Mouse (Mus musculus) embryonic facial prominence, embryonic 13.5 days (tissue): Measurements from ENCODE around the gene Kdm1a. TPM values are rescaled to one million over a fixed set of nuclear protein-coding genes. Genes with fewer than 3 reads are reported as not detected.
A peak's percentile ranks its signal among the peaks of the same experiment; 100 is the strongest.

Source experiments
- ATAC-seq: fragments of 200-750 bp; cut with Nextera tagmentation; 2 replicates; pipeline ENCODE4 v1.8.0; 2017; ENCODE audit warnings: low read depth; ENCODE audit not compliant: insufficient number of reproducible peaks, insufficient read depth, low FRiP score, low TSS enrichment
- H3K27ac ChIP-seq: fragments of 300-500 bp; sonication (generic); 2 replicates; pipeline ENCODE4 v1.5.1; 2015; ENCODE audit warnings: moderate library complexity, mild to moderate bottlenecking, inconsistent platforms
- H3K27me3 ChIP-seq: fragments of 300-500 bp; sonication (generic); 2 replicates; pipeline ENCODE4 v1.6.1; 2015; ENCODE audit warnings: mild to moderate bottlenecking, inconsistent platforms
- H3K36me3 ChIP-seq: fragments of 300-500 bp; sonication (generic); 2 replicates; pipeline ENCODE4 v1.6.1; 2015; ENCODE audit warnings: mild to moderate bottlenecking, inconsistent platforms
- H3K4me1 ChIP-seq: fragments of 300-500 bp; sonication (generic); 2 replicates; pipeline ENCODE4 v1.6.1; 2015; ENCODE audit warnings: inconsistent platforms
- H3K4me2 ChIP-seq: fragments of 300-500 bp; sonication (generic); 2 replicates; pipeline ENCODE4 v1.6.1; 2015; ENCODE audit warnings: moderate library complexity, mild to moderate bottlenecking, inconsistent platforms
- H3K4me3 ChIP-seq: fragments of 300-500 bp; sonication (generic); 2 replicates; pipeline ENCODE4 v1.5.1; 2015; ENCODE audit warnings: mild to moderate bottlenecking, inconsistent platforms
- H3K9ac ChIP-seq: fragments of 300-500 bp; sonication (generic); 2 replicates; pipeline ENCODE4 v1.6.1; 2015; ENCODE audit warnings: mild to moderate bottlenecking, inconsistent platforms
- H3K9me3 ChIP-seq: fragments of 300-500 bp; sonication (generic); 2 replicates; pipeline ENCODE4 v1.6.1; 2016; ENCODE audit warnings: inconsistent platforms
- WGBS: fragments of 180-500 bp; shearing (Covaris S2); methylation state at CpG from one replicate; pipeline ENCODE4 v1.1.7; 2015; ENCODE audit warnings: mixed read lengths; 5-methylcytosine and 5-hydroxymethylcytosine counted together
- polyA plus RNA-seq: library from polyadenylated mRNA; unstranded; fragments of >200 nt; fragmentation: Nextera tagmentation; extraction: Ambion mirVana; gene quantifications from 2 replicates; pipeline ENCODE4 v1.2.1, GENCODE M21; 2015

The Kdm1a gene
- polyA plus RNA-seq, 1 experiment from 2014 or later = 49.2 TPM

DNA sequence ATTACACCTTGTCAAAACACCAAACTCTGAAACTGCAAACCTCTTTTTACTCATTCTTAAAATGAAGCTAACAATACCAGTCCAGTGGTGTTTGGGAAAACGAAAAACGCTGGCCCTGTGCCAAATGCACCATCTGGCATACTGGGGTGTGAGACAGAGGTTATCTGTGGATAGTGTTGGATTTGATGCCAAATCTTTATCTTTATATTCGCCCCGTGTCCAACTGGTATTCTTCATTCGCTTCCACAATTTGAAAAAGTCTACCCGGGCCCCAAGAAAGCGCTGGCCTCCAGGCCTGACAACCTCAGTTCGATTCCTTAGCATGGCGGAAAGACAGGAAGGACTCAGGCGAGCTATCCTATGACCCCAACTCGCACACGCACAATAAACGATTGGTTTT is 1.0 kb downstream of the Kdm1a start:
- Histone ChIP-seq H3K9me3 (no peaks in the 10 kb centered on the region), H3K27me3 (no peaks in the 10 kb centered on the region), H3K4me1 (peaks cover 18% of the 10 kb centered on the region), H3K4me2 (peak overlapping the region; percentile 64), H3K4me3 (peak overlapping the region; percentile 89), H3K9ac (peak overlapping the region; percentile 99), H3K27ac (peak overlapping the region; percentile 91), H3K36me3 (0 out of 2 replicates have a peak, but pooled peaks cover 6% of the 10 kb centered on the region)
- WGBS = under 1% methylated on average over 13 of the region's 13 CpGs
- ATAC-seq = no peak

GRCm38 (mm10) chr4:136600536-136600935 is 2.0 kb downstream of the Kdm1a start:
- Histone ChIP-seq H3K27ac (no peak overlapping the region), H3K4me3 (peak overlapping the region; percentile 89), H3K9ac (peak overlapping the region; percentile 99), H3K4me2 (peak overlapping the region; percentile 64), H3K9me3 (no peaks in the 10 kb centered on the region), H3K36me3 (0 out of 2 replicates have a peak, but pooled peaks cover 6% of the 10 kb centered on the region), H3K27me3 (no peaks in the 10 kb centered on the region), H3K4me1 (peaks cover 18% of the 10 kb centered on the region)
- no peak for ATAC-seq
- 83% methylated on average over 2 of the region's 2 CpGs for WGBS

GRCm38 (mm10) chr4:136599869-136600268 is 2.7 kb downstream of the Kdm1a start:
- peaks cover 22% of the 10 kb centered on the region for H3K4me1 ChIP-seq
- 0 out of 2 replicates have a peak, but pooled peaks cover 6% of the 10 kb centered on the region for H3K36me3 ChIP-seq
- H3K27ac ChIP-seq = no peak overlapping the region
- no peak overlapping the region for H3K4me2 ChIP-seq
- no peak overlapping the region for H3K9ac ChIP-seq
- 96% methylated on average over 3 of the region's 3 CpGs for WGBS
- H3K4me3 ChIP-seq = no peak overlapping the region
- ATAC-seq = no peak
- H3K27me3 ChIP-seq = no peaks in the 10 kb centered on the region
- H3K9me3 ChIP-seq = no peaks in the 10 kb centered on the region

DNA sequence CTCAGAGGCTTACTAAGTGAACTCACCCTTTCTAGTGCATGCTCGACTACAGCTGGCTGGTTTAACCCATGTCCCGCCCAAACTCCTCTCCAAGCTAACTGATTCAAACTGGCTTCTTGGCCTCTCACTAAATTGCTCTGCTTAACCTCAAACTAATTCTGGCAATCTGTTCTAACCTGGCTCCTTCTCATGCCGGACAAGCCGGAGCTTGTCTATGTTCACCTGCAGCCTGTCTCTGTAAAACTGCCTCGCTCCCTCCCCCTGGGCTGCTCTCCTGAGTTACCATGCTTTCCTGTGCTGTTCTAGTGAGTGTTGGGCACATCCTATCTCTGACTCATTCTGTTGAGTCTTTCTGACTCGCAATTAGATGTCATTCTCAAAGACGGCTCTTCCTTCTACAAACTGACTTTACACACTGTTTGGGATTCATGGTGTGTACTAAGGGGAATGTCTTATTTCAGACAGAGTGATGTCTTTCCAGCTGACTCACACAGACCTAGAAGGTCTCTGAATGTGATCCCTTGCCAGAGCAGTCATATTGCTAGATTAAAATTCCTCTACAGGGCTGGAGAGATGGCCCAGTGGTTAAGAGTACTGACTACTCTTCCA is 4.2 kb downstream of the Kdm1a start:
- WGBS = 83% methylated on average over 7 of the region's 7 CpGs
- H3K36me3 ChIP-seq = 0 out of 2 replicates have a peak, but pooled peaks cover 6% of the 10 kb centered on the region
- H3K4me1 ChIP-seq = peaks cover 27% of the 10 kb centered on the region
- H3K9ac ChIP-seq = no peak overlapping the region
- no peaks in the 10 kb centered on the region for H3K27me3 ChIP-seq
- no peaks in the 10 kb centered on the region for H3K9me3 ChIP-seq
- H3K4me2 ChIP-seq = no peak overlapping the region
- ATAC-seq = no peak
- H3K27ac ChIP-seq = no peak overlapping the region
- H3K4me3 ChIP-seq = no peak overlapping the region

- H3K27ac ChIP-seq = no peak overlapping the region
- H3K36me3 ChIP-seq = peaks cover 17% of the 10 kb centered on the region
- no peak overlapping the region for H3K4me2 ChIP-seq
- WGBS = 71% methylated on average over 6 of the region's 6 CpGs
- H3K4me3 ChIP-seq = no peak overlapping the region
- H3K27me3 ChIP-seq = no peaks in the 10 kb centered on the region
- no peaks in the 10 kb centered on the region for H3K9me3 ChIP-seq
- H3K9ac ChIP-seq = no peak overlapping the region
- no peak for ATAC-seq
- peaks cover 22% of the 10 kb centered on the region for H3K4me1 ChIP-seq
These were observed 7.3 kb downstream of the Kdm1a start for GRCm38 (mm10) chr4:136595221-136595620.

DNA sequence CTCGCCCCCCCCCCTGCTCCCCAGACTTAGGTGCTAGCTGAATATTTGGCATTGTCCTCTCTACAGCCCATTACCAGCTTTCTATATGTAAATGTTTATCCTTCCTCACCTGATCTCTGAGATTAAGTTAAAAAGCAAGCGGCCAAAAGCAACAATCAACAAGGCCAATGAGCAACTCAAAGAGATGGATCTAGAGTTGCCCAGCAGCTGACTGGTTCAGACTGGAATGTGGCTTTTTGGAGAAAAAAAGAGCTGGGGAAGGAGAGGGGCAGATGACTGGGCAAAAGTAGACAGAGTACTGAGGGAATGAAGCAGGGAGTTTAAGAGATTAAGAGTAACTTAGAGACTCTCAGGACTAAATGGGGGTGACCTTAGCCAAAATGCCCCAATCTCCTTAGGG is 8.5 kb downstream of the Kdm1a start:
- 96% methylated on average over 2 of the region's 2 CpGs for WGBS
- H3K9ac ChIP-seq = no peak overlapping the region
- no peaks in the 10 kb centered on the region for H3K27me3 ChIP-seq
- peaks cover 21% of the 10 kb centered on the region; the same call in 1 of the 2 replicates for H3K4me1 ChIP-seq
- peaks cover 21% of the 10 kb centered on the region for H3K36me3 ChIP-seq
- H3K4me3 ChIP-seq = no peak overlapping the region
- H3K27ac ChIP-seq = no peak overlapping the region
- ATAC-seq = no peak
- H3K9me3 ChIP-seq = no peaks in the 10 kb centered on the region
- H3K4me2 ChIP-seq = no peak overlapping the region

DNA sequence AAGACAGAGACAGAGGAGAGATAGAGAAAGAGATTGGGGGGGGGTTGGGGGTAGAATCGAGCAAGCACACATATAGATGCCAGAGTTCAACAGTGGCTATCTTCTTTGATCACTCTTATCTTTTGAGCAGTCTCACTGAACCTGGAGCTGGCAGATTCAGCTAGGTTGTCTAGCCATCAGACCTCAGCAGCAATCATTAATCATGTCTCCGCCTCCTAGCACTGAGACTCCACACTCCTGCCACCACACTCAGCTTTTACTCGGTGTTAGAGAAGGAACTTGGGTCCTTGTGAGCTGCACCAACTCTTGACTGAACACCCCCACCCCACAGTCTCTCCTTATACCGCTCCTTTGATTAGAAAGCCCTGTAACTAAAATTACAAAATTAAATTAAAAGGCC is 10.4 kb downstream of the Kdm1a start:
- no peak overlapping the region for H3K4me3 ChIP-seq
- H3K9ac ChIP-seq = no peak overlapping the region
- peaks cover 15% of the 10 kb centered on the region for H3K36me3 ChIP-seq
- H3K4me1 ChIP-seq = 0 out of 2 replicates have a peak, but pooled peaks cover 18% of the 10 kb centered on the region
- WGBS = 71% methylated on average over 4 of the region's 4 CpGs
- no peak overlapping the region for H3K4me2 ChIP-seq
- no peak overlapping the region for H3K27ac ChIP-seq
- no peaks in the 10 kb centered on the region for H3K9me3 ChIP-seq
- no peak for ATAC-seq
- no peaks in the 10 kb centered on the region for H3K27me3 ChIP-seq

DNA sequence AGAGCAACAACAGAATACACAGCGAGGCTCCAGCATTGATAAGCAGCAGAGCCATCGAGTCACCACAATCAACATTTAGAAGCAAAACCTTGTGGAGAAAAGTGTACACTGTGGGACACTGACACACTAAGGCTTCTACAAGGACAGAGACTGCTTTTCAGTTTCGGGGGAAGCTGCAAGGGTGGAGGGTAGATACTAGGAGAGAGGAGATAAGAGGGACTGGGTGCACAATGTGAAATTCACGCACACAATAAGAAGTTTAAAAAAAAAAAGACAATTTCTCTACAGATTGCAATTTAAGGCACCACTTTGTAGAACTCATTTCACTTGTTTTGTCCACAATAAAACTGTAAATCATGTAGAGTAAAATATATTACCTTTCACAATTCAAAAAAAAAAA is 14.5 kb downstream of the Kdm1a start:
- 87% methylated on average over 4 of the region's 4 CpGs for WGBS
- Histone ChIP-seq H3K27me3 (no peaks in the 10 kb centered on the region), H3K27ac (no peak overlapping the region), H3K4me2 (no peak overlapping the region), H3K36me3 (peaks cover 15% of the 10 kb centered on the region), H3K4me1 (0 out of 2 replicates have a peak, but pooled peaks cover 10% of the 10 kb centered on the region), H3K9ac (no peak overlapping the region), H3K4me3 (no peak overlapping the region), H3K9me3 (no peaks in the 10 kb centered on the region)
- no peak for ATAC-seq

GRCm38 (mm10) chr4:136587221-136587827 is 15.2 kb downstream of the Kdm1a start:
- no peak for ATAC-seq

DNA sequence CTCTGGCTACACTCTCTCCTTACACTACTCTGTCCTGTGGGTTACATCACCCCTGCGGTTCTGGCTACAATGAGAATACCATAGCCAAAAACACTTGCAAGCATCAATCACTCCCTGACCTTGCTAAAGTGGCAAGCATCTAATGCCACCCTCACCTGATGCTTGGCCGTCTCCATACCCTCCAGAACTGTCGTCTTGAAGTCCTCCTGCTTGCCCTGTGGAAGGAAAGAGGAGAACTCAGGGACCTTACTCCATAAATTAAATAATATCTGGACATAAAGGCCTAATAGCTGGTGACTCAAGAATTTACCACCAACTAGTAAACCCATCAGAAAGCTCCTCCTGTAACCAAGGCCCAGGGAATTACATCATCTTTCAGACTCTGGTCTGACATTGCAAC is 20.6 kb downstream of the Kdm1a start:
- Histone ChIP-seq H3K9ac (no peak overlapping the region), H3K4me2 (no peak overlapping the region), H3K9me3 (no peaks in the 10 kb centered on the region), H3K27me3 (no peaks in the 10 kb centered on the region), H3K27ac (no peak overlapping the region), H3K36me3 (no peaks in the 10 kb centered on the region), H3K4me1 (no peaks in the 10 kb centered on the region), H3K4me3 (no peak overlapping the region)
- no peak for ATAC-seq
- whole genome bisulfite sequencing = 97% methylated on average over 3 of the region's 3 CpGs

More at GRCm38 (mm10) chr4:136587221-136587827, 15.2 kb downstream of the Kdm1a start:
- no peak overlapping the region for H3K4me2 ChIP-seq
- H3K27ac ChIP-seq = 0 out of 2 replicates have a peak overlapping the region, but pooled peaks have one; percentile 28
- H3K9ac ChIP-seq = no peak overlapping the region
- 81% methylated on average over 4 of the region's 4 CpGs for WGBS
- H3K9me3 ChIP-seq = no peaks in the 10 kb centered on the region
- H3K4me3 ChIP-seq = no peak overlapping the region
- peaks cover 15% of the 10 kb centered on the region for H3K36me3 ChIP-seq
- no peaks in the 10 kb centered on the region for H3K27me3 ChIP-seq
- H3K4me1 ChIP-seq = 0 out of 2 replicates have a peak, but pooled peaks cover 10% of the 10 kb centered on the region

GRCm38 (mm10) chr4:136569998-136570397 is 32.5 kb downstream of the Kdm1a start:
- Histone ChIP-seq H3K4me2 (no peak overlapping the region), H3K4me3 (no peak overlapping the region), H3K27ac (no peak overlapping the region), H3K36me3 (peaks cover 69% of the 10 kb centered on the region), H3K9ac (no peak overlapping the region), H3K9me3 (no peaks in the 10 kb centered on the region), H3K4me1 (no peaks in the 10 kb centered on the region), H3K27me3 (no peaks in the 10 kb centered on the region)
- ATAC-seq = no peak

DNA sequence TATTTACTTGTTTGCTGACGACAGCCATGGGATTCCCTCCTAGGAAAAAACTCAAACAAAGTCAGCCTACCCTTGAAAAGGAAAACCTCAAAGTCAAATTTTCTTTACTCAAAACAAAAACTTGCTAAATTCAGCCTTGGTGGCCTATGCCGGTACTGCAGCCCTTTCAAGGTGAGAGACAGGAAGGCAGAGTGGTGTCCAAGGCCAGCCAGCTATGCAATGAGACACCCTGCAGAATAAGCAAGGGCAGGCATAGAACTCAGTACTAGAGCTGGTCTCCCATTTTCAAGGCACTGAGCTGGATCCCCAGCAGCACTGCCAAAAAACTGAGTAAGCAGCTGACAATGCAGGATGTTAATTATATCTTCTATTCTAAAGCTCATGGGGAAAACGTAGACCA is 33.9 kb downstream of the Kdm1a start:
- H3K36me3 ChIP-seq = peaks cover 80% of the 10 kb centered on the region

More for the DNA sequence above, 33.9 kb downstream of the Kdm1a start:
- no peak overlapping the region for H3K4me3 ChIP-seq
- H3K9me3 ChIP-seq = no peaks in the 10 kb centered on the region
- ATAC-seq = no peak
- H3K9ac ChIP-seq = no peak overlapping the region
- H3K4me1 ChIP-seq = no peaks in the 10 kb centered on the region
- WGBS = 74% methylated on average over 3 of the region's 3 CpGs
- H3K4me2 ChIP-seq = no peak overlapping the region
- H3K27ac ChIP-seq = no peak overlapping the region
- no peaks in the 10 kb centered on the region for H3K27me3 ChIP-seq
